Mouse (Mus musculus): ENCODE measurements around the gene Slamf9.

The Slamf9 gene

GRCm38 (mm10) chr1:172461602-172462001 is 13.6 kb upstream of the Slamf9 start:
- no peak for DNase-seq (ENCODE audit: low spot score in 2 of 2)

GRCm38 (mm10) chr1:172462534-172462933 is 12.6 kb upstream of the Slamf9 start:
- DNase-seq (ENCODE audit: low spot score in 2 of 2), result no peak

GRCm38 (mm10) chr1:172463387-172464333 is 11.5 kb upstream of the Slamf9 start:
- no peak for DNase-seq (ENCODE audit: low spot score in 2 of 2)

- no peak for DNase-seq (ENCODE audit: low spot score in 2 of 2)
Observed at GRCm38 (mm10) chr1:172468301-172468877, 6.8 kb upstream of the Slamf9 start.

- no peak for DNase-seq (ENCODE audit: low spot score in 2 of 2)
Observed at GRCm38 (mm10) chr1:172469373-172469772, 5.8 kb upstream of the Slamf9 start.

- no peak for DNase-seq (ENCODE audit: low spot score in 2 of 2)
Observed at GRCm38 (mm10) chr1:172469810-172470448, 5.2 kb upstream of the Slamf9 start.

- DNase-seq (ENCODE audit: low spot score in 2 of 2), result no peak
Observed at GRCm38 (mm10) chr1:172472909-172473308, 2.2 kb upstream of the Slamf9 start.

- DNase-seq (ENCODE audit: low spot score in 2 of 2), result no peak
Observed at GRCm38 (mm10) chr1:172474196-172474595, 962 bp upstream of the Slamf9 start.

GRCm38 (mm10) chr1:172478020-172478419 is 2.9 kb downstream of the Slamf9 start:
- no peak for DNase-seq (ENCODE audit: low spot score in 2 of 2)

- DNase-seq (ENCODE audit: low spot score in 2 of 2), result no peak
Observed at GRCm38 (mm10) chr1:172480376-172480775, 5.2 kb downstream of the Slamf9 start.

GRCm38 (mm10) chr1:172481111-172481510 is 6.0 kb downstream of the Slamf9 start:
- DNase-seq (ENCODE audit: low spot score in 2 of 2), result peak in 1 of 2 experiments; percentile 31

GRCm38 (mm10) chr1:172481540-172482280 is 6.6 kb downstream of the Slamf9 start, which contains the start of gene Igsf9:
Gene Igsf9, plus strand, starts transcription at chr1:172481788.
- DNase-seq (ENCODE audit: low spot score in 2 of 2), result peak; percentile 97 to 98

- peak in 1 of 2 experiments; percentile 39 for DNase-seq (ENCODE audit: low spot score in 2 of 2)
Observed at GRCm38 (mm10) chr1:172482518-172483360, 7.6 kb downstream of the Slamf9 start.

GRCm38 (mm10) chr1:172483361-172483660 is 8.2 kb downstream of the Slamf9 start:
- peak in 1 of 2 experiments; percentile 35 for DNase-seq (ENCODE audit: low spot score in 2 of 2)

- DNase-seq (ENCODE audit: low spot score in 2 of 2), result peak in 1 of 2 experiments; percentile 28
Observed at GRCm38 (mm10) chr1:172484236-172484635, 9.1 kb downstream of the Slamf9 start.

- peak in 1 of 2 experiments; percentile 24 for DNase-seq (ENCODE audit: low spot score in 2 of 2)
Observed at GRCm38 (mm10) chr1:172484671-172485070, 9.5 kb downstream of the Slamf9 start.

GRCm38 (mm10) chr1:172485821-172486220 is 10.7 kb downstream of the Slamf9 start:
- no peak for DNase-seq (ENCODE audit: low spot score in 2 of 2)

GRCm38 (mm10) chr1:172486236-172486635 is 11.1 kb downstream of the Slamf9 start:
- DNase-seq (ENCODE audit: low spot score in 2 of 2), result no peak

- DNase-seq (ENCODE audit: low spot score in 2 of 2), result no peak
Observed at GRCm38 (mm10) chr1:172486651-172487050, 11.5 kb downstream of the Slamf9 start.

- no peak for DNase-seq (ENCODE audit: low spot score in 2 of 2)
Observed at GRCm38 (mm10) chr1:172487859-172488258, 12.7 kb downstream of the Slamf9 start.

- no peak for DNase-seq (ENCODE audit: low spot score in 2 of 2)
Observed at GRCm38 (mm10) chr1:172488831-172489230, 13.7 kb downstream of the Slamf9 start.

Data from right cerebral cortex, postnatal 10 days (tissue).